Mouse (Mus musculus): Measurements from ENCODE around the gene Fmn2.

Fmn2 gene

GRCm38 (mm10) chr1:174557211-174557610, 55.6 kb downstream of the Fmn2 start:
- no peak for DNase-seq (ENCODE audit: low spot score)

- no peak for DNase-seq (ENCODE audit: low spot score)
These were observed 56.2 kb downstream of the Fmn2 start for GRCm38 (mm10) chr1:174557841-174558240.

- no peak for DNase-seq (ENCODE audit: low spot score)
These were observed 56.9 kb downstream of the Fmn2 start for GRCm38 (mm10) chr1:174558488-174558887.

GRCm38 (mm10) chr1:174564561-174564960, 62.9 kb downstream of the Fmn2 start:
- DNase-seq (ENCODE audit: low spot score): no peak

GRCm38 (mm10) chr1:174568609-174569008, 67.0 kb downstream of the Fmn2 start:
- DNase-seq (ENCODE audit: low spot score): no peak

- no peak for DNase-seq (ENCODE audit: low spot score)
These were observed 90.9 kb downstream of the Fmn2 start for GRCm38 (mm10) chr1:174592420-174592980.

GRCm38 (mm10) chr1:174594989-174595388, 93.4 kb downstream of the Fmn2 start:
- no peak for DNase-seq (ENCODE audit: low spot score)

GRCm38 (mm10) chr1:174597495-174597894, 95.9 kb downstream of the Fmn2 start:
- no peak for DNase-seq (ENCODE audit: low spot score)

- no peak for DNase-seq (ENCODE audit: low spot score)
These were observed 96.6 kb downstream of the Fmn2 start for GRCm38 (mm10) chr1:174598226-174598625.

GRCm38 (mm10) chr1:174600041-174600440, 98.4 kb downstream of the Fmn2 start:
- no peak for DNase-seq (ENCODE audit: low spot score)

- DNase-seq (ENCODE audit: low spot score): no peak
These were observed 99.0 kb downstream of the Fmn2 start for GRCm38 (mm10) chr1:174600620-174601019.

GRCm38 (mm10) chr1:174617368-174617767, 115.7 kb downstream of the Fmn2 start:
- DNase-seq (ENCODE audit: low spot score): no peak

GRCm38 (mm10) chr1:174621512-174621911, 119.9 kb downstream of the Fmn2 start:
- DNase-seq (ENCODE audit: low spot score): no peak

- DNase-seq (ENCODE audit: low spot score): no peak
These were observed 121.4 kb downstream of the Fmn2 start for GRCm38 (mm10) chr1:174623054-174623453.

- DNase-seq (ENCODE audit: low spot score): no peak
These were observed 128.4 kb downstream of the Fmn2 start for GRCm38 (mm10) chr1:174630074-174630473.

GRCm38 (mm10) chr1:174636291-174636690, 134.7 kb downstream of the Fmn2 start:
- DNase-seq (ENCODE audit: low spot score): no peak

- DNase-seq (ENCODE audit: low spot score): no peak
These were observed 136.0 kb downstream of the Fmn2 start for GRCm38 (mm10) chr1:174637564-174638085.

GRCm38 (mm10) chr1:174640901-174641300, 139.3 kb downstream of the Fmn2 start:
- no peak for DNase-seq (ENCODE audit: low spot score)

GRCm38 (mm10) chr1:174643431-174644010, 141.9 kb downstream of the Fmn2 start:
- no peak for DNase-seq (ENCODE audit: low spot score)

GRCm38 (mm10) chr1:174649421-174649826, 147.8 kb downstream of the Fmn2 start:
- DNase-seq (ENCODE audit: low spot score): no peak

GRCm38 (mm10) chr1:174654565-174654964, 152.9 kb downstream of the Fmn2 start:
- DNase-seq (ENCODE audit: low spot score): peak; percentile 54

- no peak for DNase-seq (ENCODE audit: low spot score)
These were observed 153.7 kb downstream of the Fmn2 start for GRCm38 (mm10) chr1:174655354-174655753.

GRCm38 (mm10) chr1:174656554-174656953, 154.9 kb downstream of the Fmn2 start:
- DNase-seq (ENCODE audit: low spot score): no peak

Measured in ovary, adult 18-20 months (tissue).